Mouse (Mus musculus) retina, postnatal 1 day (tissue): ENCODE measurements around the gene Iars2.
A peak's percentile ranks its signal among the peaks of the same experiment; 100 is the strongest.

Experiments
- DNase-seq: peaks from one replicate; pipeline ENCODE4 v3.0.0-alpha.2; 2012

The Iars2 gene

GRCm38 (mm10) chr1:185274819-185275545 is 54.2 kb downstream of the Iars2 start:
- no peak for DNase-seq

GRCm38 (mm10) chr1:185271373-185271772 is 57.8 kb downstream of the Iars2 start:
- DNase-seq = no peak

- DNase-seq = no peak
These were observed 58.6 kb downstream of the Iars2 start for GRCm38 (mm10) chr1:185270403-185271097.

DNA sequence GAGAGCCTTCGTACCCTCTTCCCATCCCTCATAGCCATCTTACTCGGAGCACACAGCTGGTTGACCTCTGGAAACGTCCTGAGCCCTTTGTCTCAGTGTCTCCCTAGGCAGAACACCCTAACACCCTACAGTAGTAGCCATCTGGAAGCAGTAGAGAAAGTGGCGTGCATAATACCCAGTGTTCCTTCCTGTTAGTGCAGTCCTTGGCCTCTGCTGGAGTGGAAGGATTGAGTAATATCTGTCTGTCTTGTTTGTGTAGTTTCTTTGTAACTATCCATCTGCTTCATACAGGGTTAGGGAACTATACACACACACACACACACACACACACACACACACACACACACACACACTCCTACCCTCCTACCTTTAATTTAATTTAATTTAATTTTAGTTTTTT is 60.5 kb downstream of the Iars2 start:
- DNase-seq = no peak

DNA sequence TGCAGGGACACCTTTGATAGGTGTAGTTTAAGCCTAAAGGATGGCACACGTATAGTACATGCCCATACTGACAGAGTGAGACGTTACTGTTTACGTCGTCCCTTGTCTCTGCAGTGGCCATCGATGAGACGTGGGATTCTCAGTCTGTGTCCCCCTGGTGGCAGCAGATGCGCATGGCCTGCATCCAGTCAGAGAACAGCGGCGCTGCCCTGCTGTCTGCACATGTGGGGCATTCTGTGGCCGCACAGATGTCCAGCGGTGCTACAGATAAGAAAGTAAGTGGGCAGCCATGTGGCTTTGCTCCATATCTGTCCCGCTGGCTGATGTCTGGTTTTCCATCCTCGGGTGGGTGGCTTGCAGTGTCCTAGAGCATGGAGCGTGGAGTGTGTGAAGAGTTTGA is 66.6 kb downstream of the Iars2 start:
- DNase-seq = peak; percentile 53

DNA sequence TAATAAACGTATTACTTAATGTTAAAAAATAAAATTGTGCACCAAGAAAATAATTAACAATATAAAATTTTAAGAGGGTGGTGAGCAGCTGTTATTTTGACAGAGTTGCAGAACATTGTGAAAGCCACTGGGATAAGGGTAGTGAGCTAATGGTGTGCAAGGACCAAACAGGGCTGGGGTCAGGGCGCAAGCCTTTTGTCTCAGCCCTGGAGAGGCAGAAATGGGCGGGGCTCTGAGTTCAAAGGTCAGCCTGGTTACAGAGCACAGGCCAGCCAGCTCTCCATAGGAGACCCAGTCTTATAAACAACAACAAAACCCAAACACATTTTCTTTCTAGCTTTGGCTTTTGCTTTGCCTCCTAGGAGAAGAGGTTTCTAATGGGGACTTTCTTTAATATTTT is 72.4 kb downstream of the Iars2 start:
- DNase-seq = peak; percentile 11

GRCm38 (mm10) chr1:185255336-185255735 is 73.9 kb downstream of the Iars2 start:
- no peak for DNase-seq

GRCm38 (mm10) chr1:185253140-185253892 is 75.9 kb downstream of the Iars2 start:
- DNase-seq = peak; percentile 7

GRCm38 (mm10) chr1:185252351-185252750 is 76.8 kb downstream of the Iars2 start:
- DNase-seq = no peak

GRCm38 (mm10) chr1:185248728-185249127 is 80.5 kb downstream of the Iars2 start:
- DNase-seq = no peak

GRCm38 (mm10) chr1:185247429-185248085 is 81.6 kb downstream of the Iars2 start:
- DNase-seq = no peak

DNA sequence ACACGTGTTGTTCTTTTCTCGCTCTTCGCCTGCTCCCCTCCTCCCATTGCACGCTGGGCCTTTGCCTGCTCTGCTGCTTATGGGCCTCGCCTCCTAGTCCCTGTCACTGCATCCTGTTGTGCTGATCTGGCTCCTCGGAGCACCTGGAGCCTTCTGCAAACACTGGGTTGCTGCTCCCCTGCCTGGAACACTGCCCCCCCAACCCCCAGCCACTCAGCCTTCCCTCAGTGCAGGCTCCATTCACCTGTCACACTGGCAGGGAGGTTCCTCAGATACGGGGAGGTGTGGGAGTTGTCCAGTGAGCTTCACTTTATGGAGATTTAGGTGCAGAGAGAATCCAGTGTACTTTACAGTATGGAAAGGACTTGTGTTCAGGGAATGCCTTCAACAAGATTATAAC is 83.7 kb downstream of the Iars2 start:
- no peak for DNase-seq

- no peak for DNase-seq
These were observed 86.2 kb downstream of the Iars2 start for GRCm38 (mm10) chr1:185243013-185243412.

DNA sequence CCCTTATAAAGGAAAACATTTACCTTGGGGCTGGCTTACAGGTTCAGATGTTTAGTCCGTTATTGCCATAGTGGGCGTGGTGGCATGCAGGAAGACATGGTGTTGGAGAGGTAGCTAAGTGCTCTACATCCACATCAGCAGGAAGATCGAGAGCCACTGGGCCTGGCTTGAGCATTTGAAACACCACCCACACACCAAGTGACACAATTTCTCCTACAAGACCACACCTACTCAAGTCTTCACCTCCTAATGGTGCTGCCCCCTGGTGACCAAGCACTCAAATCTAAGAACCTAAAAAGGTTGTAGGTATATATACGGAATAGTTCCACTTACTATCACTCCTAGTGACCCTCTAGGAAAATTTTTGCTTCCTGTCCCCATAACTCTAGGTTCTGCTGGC is 92.7 kb downstream of the Iars2 start:
- DNase-seq = peak; percentile 32

DNA sequence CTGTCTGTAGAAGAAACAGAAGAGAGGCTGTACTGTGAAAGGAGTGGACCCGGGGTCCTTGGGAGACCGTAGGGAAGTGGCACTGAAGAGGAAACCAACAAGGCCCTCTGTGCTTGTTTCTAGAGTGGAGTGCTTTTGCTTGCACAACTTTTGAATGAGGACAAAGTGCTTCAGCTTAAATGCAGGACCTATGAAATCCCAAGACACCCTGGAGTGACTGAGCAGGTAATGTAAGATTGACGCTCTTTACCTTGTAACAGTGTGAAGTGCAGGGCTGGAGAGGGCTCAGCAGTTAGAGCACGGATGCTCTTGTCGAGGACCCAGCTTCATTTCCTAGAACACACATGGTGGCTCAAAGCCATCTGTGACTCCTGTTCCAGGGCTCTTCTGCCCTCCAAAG is 93.4 kb downstream of the Iars2 start:
- DNase-seq = no peak
